Mouse (Mus musculus) liver, postnatal 0 days (tissue): ENCODE measurements around the gene Dtx2.

Source experiments
- CTCF ChIP-seq: sonication (generic); IDR thresholded peaks from 2 replicates; pipeline ENCODE4 v1.5.1; 2016; ENCODE audit warnings: antibody characterized with exemption, low read depth
- EP300 ChIP-seq: IDR thresholded peaks from 2 replicates; pipeline ENCODE4 v1.6.1; 2016; ENCODE audit warnings: antibody characterized with exemption, low read depth, mild to moderate bottlenecking

DNA sequence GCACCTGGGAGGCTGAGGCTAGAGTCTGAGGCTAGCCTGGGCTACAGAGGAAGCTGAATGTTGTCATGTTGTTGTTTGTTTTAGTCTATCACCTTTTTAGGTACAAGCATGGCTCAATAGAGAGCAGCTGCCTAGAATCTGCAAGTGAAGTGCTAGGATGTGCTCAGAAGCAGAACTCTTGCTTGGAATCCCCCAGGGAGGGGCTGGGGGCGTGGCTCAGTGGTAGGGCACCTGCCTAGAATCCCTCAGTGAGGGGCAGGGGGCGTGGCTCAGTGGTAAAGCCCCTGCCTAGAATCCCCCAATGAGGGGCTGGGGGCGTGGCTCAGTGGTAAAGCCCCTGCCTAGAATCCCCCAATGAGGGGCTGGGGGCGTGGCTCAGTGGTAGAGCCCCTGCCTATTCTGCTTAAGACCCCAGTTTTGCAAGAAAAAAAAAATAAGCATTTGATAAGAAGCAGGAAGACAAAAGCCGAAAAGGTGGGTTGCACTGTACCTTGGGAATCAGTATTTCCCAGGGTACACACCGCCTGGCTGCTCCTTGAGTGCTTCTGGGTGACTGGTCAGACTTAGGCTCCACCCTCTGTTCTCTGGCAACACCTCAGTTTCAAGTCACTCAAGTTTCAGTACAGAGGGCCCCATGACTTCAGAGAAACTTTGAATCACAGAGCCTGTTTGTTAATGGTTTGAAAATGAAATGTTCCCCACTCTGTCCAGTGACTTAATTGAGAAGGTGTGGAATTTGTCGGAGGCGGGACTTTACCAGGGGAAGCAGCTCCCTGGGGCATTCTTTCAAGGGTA lies 58.5 kb downstream of the Dtx2 start:
- TF ChIP-seq CTCF (no peak), EP300 (no peak)
